Comparison of ENCODE assay signal across 9 mouse cellular contexts in genomic region chr1:93272409-93272821, GRCm38 (mm10). TPM values are rescaled to one million over a fixed set of nuclear protein-coding genes. Genes with fewer than 3 reads are reported as not detected.
A peak's percentile ranks its signal among the peaks of the same experiment; 100 is the strongest.
DNase-seq lines count a peak whose midpoint lies in the region; ATAC-seq and TF ChIP-seq lines count a peak whose summit lies in the region.
"Had no signal": no experiment of that assay in that cellular context is flagged by ENCODE, and none has a peak within 500 bp of the region (broad histone marks: within the 10 kb centered on the region; RNA-seq: fewer than 3 reads in every experiment).

No protein-coding gene starts in this region.

- no peak for ATAC-seq in liver, embryonic 12.5 days
- ATAC-seq in forebrain, postnatal 0 days: peak; percentile 79
- peak; percentile 26; the same call in 1 of the 2 replicates for ATAC-seq in lung, postnatal 0 days
- ATAC-seq in stomach, postnatal 0 days (ENCODE audit: low FRiP score, low TSS enrichment): 0 out of 2 replicates have a peak, but pooled peaks have one; percentile 24

- no peaks in the 10 kb centered on the region for H3K4me1 ChIP-seq in liver, embryonic 12.5 days
- H3K4me1 ChIP-seq in forebrain, postnatal 0 days (ENCODE audit: insufficient read depth): 0 out of 2 replicates have a peak, but pooled peaks cover 3% of the 10 kb centered on the region
- H3K4me1 ChIP-seq in lung, postnatal 0 days (ENCODE audit: insufficient read depth, low read depth, low read length): no peaks in the 10 kb centered on the region
- no peaks in the 10 kb centered on the region for H3K4me1 ChIP-seq in stomach, postnatal 0 days (replicated peaks; ENCODE audit: control insufficient read depth, insufficient read depth)

- H3K4me3 ChIP-seq in liver, embryonic 12.5 days: no peak overlapping the region
- peak overlapping the region; percentile 14 for H3K4me3 ChIP-seq in forebrain, postnatal 0 days (ENCODE audit: low read depth, low read length)
- no peak overlapping the region for H3K4me3 ChIP-seq in lung, postnatal 0 days (ENCODE audit: low read depth, low read length)
- no peak overlapping the region for H3K4me3 ChIP-seq in stomach, postnatal 0 days (ENCODE audit: low read depth, low read length)

- no peak for TF ChIP-seq EP300 in lung, postnatal 0 days (IDR thresholded peaks at IDR 0.05)
- TF ChIP-seq EP300 in stomach, postnatal 0 days (optimal IDR thresholded peaks at IDR 0.05): no peak

- no peaks in the 10 kb centered on the region for H3K9me3 ChIP-seq in liver, embryonic 12.5 days (replicated peaks)
- no peaks in the 10 kb centered on the region for H3K9me3 ChIP-seq in forebrain, postnatal 0 days (ENCODE audit: low read length)
- no peaks in the 10 kb centered on the region for H3K9me3 ChIP-seq in lung, postnatal 0 days (ENCODE audit: low read length)
- no peaks in the 10 kb centered on the region for H3K9me3 ChIP-seq in stomach, postnatal 0 days (ENCODE audit: control insufficient read depth, low read length)

- no peaks in the 10 kb centered on the region for H3K36me3 ChIP-seq in liver, embryonic 12.5 days
- no peaks in the 10 kb centered on the region for H3K36me3 ChIP-seq in forebrain, postnatal 0 days (ENCODE audit: insufficient read depth)
- no peaks in the 10 kb centered on the region for H3K36me3 ChIP-seq in lung, postnatal 0 days (ENCODE audit: insufficient read depth, low read length)
- no peaks in the 10 kb centered on the region for H3K36me3 ChIP-seq in stomach, postnatal 0 days (ENCODE audit: control insufficient read depth, insufficient read depth, low read length)

- no peak overlapping the region for H3K9ac ChIP-seq in liver, embryonic 12.5 days
- peak overlapping the region; percentile 33 for H3K9ac ChIP-seq in forebrain, postnatal 0 days
- no peak overlapping the region for H3K9ac ChIP-seq in lung, postnatal 0 days (replicated peaks; ENCODE audit: low read depth)
- no peak overlapping the region for H3K9ac ChIP-seq in stomach, postnatal 0 days (ENCODE audit: low read length)

- no peak overlapping the region for H3K4me2 ChIP-seq in liver, embryonic 12.5 days
- peak overlapping the region; percentile 47 for H3K4me2 ChIP-seq in forebrain, postnatal 0 days (ENCODE audit: low read depth)
- no peak overlapping the region for H3K4me2 ChIP-seq in lung, postnatal 0 days (replicated peaks; ENCODE audit: low read depth, low read length)
- H3K4me2 ChIP-seq in stomach, postnatal 0 days (replicated peaks; ENCODE audit: low read depth): no peak overlapping the region

- peak; percentile 60 for DNase-seq in liver
- DNase-seq in adipocyte (ENCODE audit: low spot score): peak; percentile 28
- DNase-seq in forebrain, postnatal 0 days: peak; percentile 18
- peak; percentile 54 for DNase-seq in lung, postnatal 0 days (ENCODE audit: low spot score)
- DNase-seq in stomach, postnatal 0 days (ENCODE audit: low spot score): peak; percentile 58
- no peak for DNase-seq in left cerebral cortex, adult 9 months (ENCODE audit: low spot score in 2 of 2)
- no peak for DNase-seq in MN1 (ENCODE audit: low spot score)

- TF ChIP-seq CTCF in forebrain, postnatal 0 days (IDR thresholded peaks at IDR 0.05; ENCODE audit: low read depth): no peak
- no peak for TF ChIP-seq CTCF in lung, postnatal 0 days (IDR thresholded peaks at IDR 0.05)
- TF ChIP-seq CTCF in stomach, postnatal 0 days (IDR thresholded peaks at IDR 0.05; ENCODE audit: low read depth): no peak

- no peak overlapping the region for H3K27ac ChIP-seq in liver, embryonic 12.5 days
- H3K27ac ChIP-seq in forebrain, postnatal 0 days (ENCODE audit: low read depth, low read length): no peak overlapping the region
- no peak overlapping the region for H3K27ac ChIP-seq in lung, postnatal 0 days (ENCODE audit: low read length)
- H3K27ac ChIP-seq in stomach, postnatal 0 days (replicated peaks): no peak overlapping the region
- H3K27ac ChIP-seq: macrophage had no signal

- WGBS in liver, embryonic 12.5 days (ENCODE audit: insufficient replicate concordance): 5% methylated on average over 16 of the region's 16 CpGs
- 3% methylated on average over 16 of the region's 16 CpGs for WGBS in forebrain, postnatal 0 days
- 3% methylated on average over 15 of the region's 16 CpGs for WGBS in lung, postnatal 0 days
- 2% methylated on average over 16 of the region's 16 CpGs for WGBS in stomach, postnatal 0 days

- H3K27me3 ChIP-seq in liver, embryonic 12.5 days (replicated peaks): no peaks in the 10 kb centered on the region
- H3K27me3 ChIP-seq in forebrain, postnatal 0 days (ENCODE audit: insufficient read depth, low read length): no peaks in the 10 kb centered on the region
- no peaks in the 10 kb centered on the region for H3K27me3 ChIP-seq in lung, postnatal 0 days (replicated peaks; ENCODE audit: insufficient read depth, low read length)
- no peaks in the 10 kb centered on the region for H3K27me3 ChIP-seq in stomach, postnatal 0 days (ENCODE audit: control insufficient read depth, insufficient read depth, low read length)

RNA-seq across cellular contexts. Expression of gene Mterf4, which starts 33.3 kb away (rescaled TPM):
- 17.4 and 17.5 TPM in 2 replicates for polyA plus RNA-seq in liver, embryonic 12.5 days (2016; fragmentation: Nextera tagmentation; extraction: Ambion mirVana)
- total RNA-seq in forebrain, postnatal 0 days (2014; rRNA removed): 31.5 and 31.9 TPM in 2 replicates
- 18.9 and 24.4 TPM in 2 replicates for polyA plus RNA-seq in forebrain, postnatal 0 days (2015; fragmentation: Nextera tagmentation; extraction: Ambion mirVana)
- polyA plus RNA-seq in lung, postnatal 0 days (2015; fragmentation: Nextera tagmentation; extraction: Ambion mirVana): 18.9 and 23.0 TPM in 2 replicates
- polyA plus RNA-seq in stomach, postnatal 0 days (2015; fragmentation: Nextera tagmentation; extraction: Ambion mirVana): 13.0 and 14.7 TPM in 2 replicates

RNA-seq across cellular contexts. Expression of gene Sned1, which starts 36.8 kb away (rescaled TPM):
- 0.52 and 1.4 TPM in 2 replicates for polyA plus RNA-seq in liver, embryonic 12.5 days (2016; fragmentation: Nextera tagmentation; extraction: Ambion mirVana)
- 6.2 and 10.6 TPM in 2 replicates for total RNA-seq in forebrain, postnatal 0 days (2014; rRNA removed)
- polyA plus RNA-seq in forebrain, postnatal 0 days (2015; fragmentation: Nextera tagmentation; extraction: Ambion mirVana): 1.1 and 2.8 TPM in 2 replicates
- polyA plus RNA-seq in lung, postnatal 0 days (2015; fragmentation: Nextera tagmentation; extraction: Ambion mirVana): 8.4 and 13.8 TPM in 2 replicates
- 1.4 and 1.5 TPM in 2 replicates for polyA plus RNA-seq in stomach, postnatal 0 days (2015; fragmentation: Nextera tagmentation; extraction: Ambion mirVana)

Comparison
In these comparisons a context has a peak if more than half of its experiments do, and no peak if none do; other contexts are left out.
1. DNase-seq: peak in liver (single experiment), adipocyte (single experiment), forebrain, postnatal 0 days (single experiment), lung, postnatal 0 days (single experiment) and stomach, postnatal 0 days (single experiment); none in left cerebral cortex, adult 9 months (0 of 2) and MN1 (single experiment).